Mouse (Mus musculus) c-Kit-positive CD71-negative TER-119-negative erythroid progenitor cells, embryonic 14.5 days (primary cell): ENCODE data around the gene Snx14.

Experiments
- DNase-seq: peaks from one replicate; pipeline ENCODE4 v3.0.0-alpha.2; 2013; ENCODE audit warnings: low read depth

Gene Snx14

GRCm38 (mm10) chr9:88380542-88380941 lies 58.2 kb downstream of the Snx14 start:
- DNase-seq = no peak

GRCm38 (mm10) chr9:88380076-88380475 lies 58.7 kb downstream of the Snx14 start:
- DNase-seq = peak; percentile 52

GRCm38 (mm10) chr9:88379057-88379456 lies 59.7 kb downstream of the Snx14 start:
- no peak for DNase-seq

DNA sequence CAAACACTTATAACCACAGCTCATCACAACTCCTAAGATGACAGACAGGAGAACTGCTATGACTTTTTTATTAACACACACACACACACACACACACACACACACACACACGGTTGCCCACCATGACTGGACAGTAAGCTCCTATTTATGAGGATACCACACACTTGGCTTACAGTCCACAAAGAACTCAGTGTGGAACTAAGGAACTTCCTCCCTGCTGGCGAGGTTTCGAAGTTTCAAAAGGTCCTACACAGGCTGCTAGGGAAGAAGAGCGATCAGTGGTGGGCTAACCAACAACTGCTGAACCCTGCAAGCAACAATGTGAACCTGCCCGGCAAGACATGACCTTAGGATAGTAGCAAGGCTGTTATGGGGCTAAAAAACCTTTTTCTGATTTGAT lies 61.3 kb downstream of the Snx14 start:
- no peak for DNase-seq

DNA sequence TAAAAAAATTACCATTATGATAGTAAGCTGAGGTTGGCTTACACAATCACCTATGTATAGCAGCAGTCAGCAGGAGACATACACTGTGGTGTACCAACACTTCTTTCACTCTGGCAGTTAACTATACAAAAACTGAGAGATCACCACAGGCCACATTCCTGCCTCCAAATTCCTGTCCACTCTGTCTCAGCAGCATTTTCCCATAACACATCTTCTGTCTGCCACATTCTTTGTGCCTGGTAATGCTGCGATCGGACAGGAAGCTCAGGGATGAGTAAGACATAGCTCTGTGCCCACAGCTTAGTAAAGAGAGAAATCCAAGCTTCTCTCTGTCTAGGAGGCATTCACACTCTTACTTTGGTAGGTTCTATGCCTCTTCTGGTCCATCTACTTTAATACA lies 65.8 kb downstream of the Snx14 start:
- DNase-seq = no peak

DNA sequence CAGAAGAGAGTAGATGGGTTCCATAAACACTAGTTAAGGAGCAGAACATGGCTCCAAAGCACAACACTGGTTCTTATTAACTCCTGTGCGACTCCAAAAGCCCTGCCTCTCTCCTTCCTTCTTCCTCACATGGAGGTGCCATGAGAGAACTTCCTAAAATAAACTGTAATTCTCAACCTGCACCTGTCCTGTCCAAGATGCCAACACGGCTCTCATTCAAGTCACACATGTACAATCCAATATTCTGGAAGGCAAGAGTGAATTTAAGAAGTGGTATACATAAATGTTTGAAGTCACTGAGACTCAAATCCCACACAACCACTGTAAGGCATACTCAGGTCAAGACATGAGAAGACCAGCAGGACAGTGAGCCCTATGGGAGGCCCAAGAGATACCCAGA lies 67.6 kb downstream of the Snx14 start:
- no peak for DNase-seq

DNA sequence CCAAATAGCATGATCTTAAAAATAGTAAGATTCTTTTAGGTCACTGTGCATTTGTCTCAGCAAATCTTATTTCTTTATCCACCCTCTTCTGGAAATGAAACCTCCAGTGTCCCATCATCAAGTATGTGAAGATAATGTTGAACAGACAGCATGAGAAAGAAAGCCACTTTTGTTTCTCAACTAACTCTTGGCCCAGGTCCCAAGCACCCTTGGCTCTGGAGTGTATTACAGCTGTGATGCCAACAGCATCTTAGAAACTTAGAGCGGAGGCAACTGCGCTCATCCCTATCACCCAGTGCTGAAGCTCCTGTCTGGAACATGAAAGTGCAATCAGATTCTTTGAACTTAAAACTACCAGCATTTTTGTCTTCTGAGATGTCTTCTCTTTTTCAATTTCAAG lies 69.1 kb downstream of the Snx14 start:
- DNase-seq = no peak

DNA sequence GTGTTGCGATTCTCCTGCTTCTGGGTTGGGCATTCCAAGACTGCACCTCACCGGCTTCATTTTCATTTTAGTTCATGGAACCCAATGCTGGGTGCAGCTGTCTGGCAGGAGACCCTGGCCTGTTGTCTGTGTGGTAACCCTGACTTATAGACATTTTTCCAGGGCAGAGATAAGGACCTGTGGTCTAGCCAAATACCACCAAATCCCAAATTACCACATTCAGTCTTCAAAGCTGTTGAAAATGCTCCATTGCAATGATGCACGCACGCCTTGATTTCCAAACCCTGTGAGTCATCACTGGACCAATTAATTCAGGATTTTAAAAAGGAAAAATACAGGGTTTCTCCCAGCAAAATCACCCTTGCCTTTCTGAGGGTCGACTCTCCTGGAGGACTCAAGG lies 70.3 kb downstream of the Snx14 start:
- DNase-seq = no peak

DNA sequence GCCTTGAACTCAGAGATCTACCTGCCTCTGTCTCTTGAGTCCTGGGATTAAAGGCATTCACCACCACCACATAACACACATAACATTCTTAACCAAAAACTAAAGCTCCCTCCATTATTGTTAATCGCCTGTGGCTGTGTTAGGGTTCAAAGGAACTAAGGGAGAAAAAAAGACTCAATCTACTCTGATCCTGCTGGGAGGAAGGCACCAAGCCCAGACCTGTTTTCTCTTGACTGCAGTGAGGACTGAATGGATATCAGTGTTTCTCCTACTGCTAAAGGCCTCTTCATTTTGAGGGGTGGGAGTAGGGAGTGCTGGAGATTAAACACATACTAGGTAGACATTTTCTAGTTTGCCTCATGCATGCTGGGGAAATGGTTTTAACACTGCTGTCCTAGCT lies 71.0 kb downstream of the Snx14 start:
- DNase-seq = no peak

- no peak for DNase-seq
Measured at GRCm38 (mm10) chr9:88367322-88367721, 71.4 kb downstream of the Snx14 start.

DNA sequence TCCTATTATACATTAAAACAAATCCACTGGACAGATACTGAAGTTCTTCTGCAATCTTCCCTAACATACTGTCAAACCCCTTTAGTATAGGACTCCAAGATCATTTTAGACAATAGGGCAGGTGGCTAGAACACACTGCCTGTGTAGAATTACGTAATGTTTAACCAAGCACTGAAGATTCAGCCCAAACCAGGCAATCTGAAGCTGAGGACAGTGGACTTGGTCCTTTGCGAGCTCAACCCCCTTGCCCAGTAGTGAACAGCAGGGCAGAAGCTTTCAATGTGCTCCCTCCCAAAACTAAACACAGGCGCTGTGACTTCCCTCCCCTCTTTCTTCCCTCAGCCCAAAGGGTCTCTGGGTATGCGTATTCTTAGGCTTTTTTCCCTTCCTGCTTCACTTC lies 71.9 kb downstream of the Snx14 start:
- DNase-seq = no peak

- no peak for DNase-seq
Measured at GRCm38 (mm10) chr9:88366308-88366707, 72.5 kb downstream of the Snx14 start.

GRCm38 (mm10) chr9:88363102-88363501 lies 75.7 kb downstream of the Snx14 start:
- DNase-seq = no peak

GRCm38 (mm10) chr9:88362055-88362850 lies 76.5 kb downstream of the Snx14 start:
- DNase-seq = no peak

- DNase-seq = no peak
Measured at GRCm38 (mm10) chr9:88361211-88361909, 77.4 kb downstream of the Snx14 start.

- no peak for DNase-seq
Measured at GRCm38 (mm10) chr9:88359140-88359539, 79.6 kb downstream of the Snx14 start.

- no peak for DNase-seq
Measured at GRCm38 (mm10) chr9:88357173-88357572, 81.6 kb downstream of the Snx14 start.

DNA sequence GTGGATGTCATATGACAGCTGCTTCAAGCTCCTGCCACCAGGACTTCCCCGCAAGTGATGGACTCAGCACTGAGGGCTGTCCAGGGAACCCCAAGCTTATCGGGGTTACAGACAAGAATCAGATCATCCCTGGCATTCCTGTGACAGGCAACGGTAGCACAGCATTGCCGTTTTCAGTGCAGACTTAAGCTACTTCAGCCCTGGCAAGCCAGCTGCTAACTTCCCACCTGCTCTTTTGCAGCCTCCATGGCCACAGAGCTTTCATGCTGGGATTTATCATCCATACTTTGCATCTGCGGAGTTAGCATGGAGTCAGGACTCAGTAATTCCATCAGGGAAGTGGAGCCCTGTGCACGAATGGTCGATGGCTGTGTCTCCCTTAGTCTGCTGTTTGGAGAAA lies 85.3 kb downstream of the Snx14 start:
- DNase-seq = no peak

DNA sequence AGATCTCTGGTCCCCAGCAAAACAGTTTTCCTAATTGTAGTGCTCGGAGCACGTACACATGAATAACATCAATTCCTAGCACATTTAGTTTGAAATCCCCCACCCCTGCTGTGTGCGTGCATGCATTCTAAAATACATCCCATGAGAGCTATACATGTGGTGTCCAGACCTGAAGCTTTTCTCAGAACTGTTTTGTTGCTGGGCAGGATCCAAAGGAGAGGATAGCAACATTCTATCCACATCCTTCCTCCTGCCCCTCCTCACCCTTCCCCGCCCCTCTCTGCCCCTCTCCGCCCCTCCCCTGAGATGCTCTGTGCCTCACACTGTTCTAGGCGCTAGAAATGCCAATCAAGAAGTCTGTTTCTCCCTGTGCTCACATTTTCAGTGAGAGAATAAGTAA lies 86.0 kb downstream of the Snx14 start:
- no peak for DNase-seq

GRCm38 (mm10) chr9:88351163-88351562 lies 87.6 kb downstream of the Snx14 start:
- no peak for DNase-seq

GRCm38 (mm10) chr9:88350317-88350716 lies 88.4 kb downstream of the Snx14 start:
- no peak for DNase-seq

- DNase-seq = no peak
Measured at GRCm38 (mm10) chr9:88348623-88349022, 90.1 kb downstream of the Snx14 start.

DNA sequence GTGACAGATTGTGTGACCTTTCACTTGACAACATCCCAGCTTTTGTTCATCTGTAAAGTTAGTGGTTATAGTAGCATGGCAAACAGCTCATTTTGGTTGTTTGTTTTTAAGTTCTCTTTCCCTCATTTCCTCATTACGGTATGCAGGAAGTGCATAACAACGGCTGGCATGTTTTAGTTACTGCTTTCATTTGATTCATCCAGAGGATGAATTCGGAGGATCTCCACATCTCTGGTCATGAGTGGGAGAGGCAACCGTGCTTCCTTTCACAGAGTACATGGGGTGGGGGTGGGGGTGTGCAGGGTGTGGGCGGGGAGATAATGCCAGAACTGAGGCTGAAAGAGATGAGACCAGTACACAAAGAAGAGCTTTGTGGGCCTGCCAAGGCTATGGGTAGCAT lies 91.9 kb downstream of the Snx14 start:
- no peak for DNase-seq

- DNase-seq = no peak
Measured at GRCm38 (mm10) chr9:88344424-88344823, 94.3 kb downstream of the Snx14 start.
